17 mouse cellular contexts compared by ENCODE assay signal in genomic region chr1:60588887-60589629, GRCm38 (mm10). TPM values are rescaled to one million over a fixed set of nuclear protein-coding genes. Genes with fewer than 3 reads are reported as not detected.
DNase-seq lines count a peak whose midpoint lies in the region; ATAC-seq and TF ChIP-seq lines count a peak whose summit lies in the region.
"Had no signal": no experiment of that assay in that cellular context is flagged by ENCODE, and none has a peak within 500 bp of the region (broad histone marks: within the 10 kb centered on the region; RNA-seq: fewer than 3 reads in every experiment).

No protein-coding gene starts in this region.

- peak overlapping the region; percentile 42; the same call in 1 of the 2 replicates for H3K9ac ChIP-seq in heart, adult 2 months (ENCODE audit: low read depth, low read length)
- no peak overlapping the region for H3K9ac ChIP-seq in lung, embryonic 14.5 days
- H3K9ac ChIP-seq in heart, postnatal 0 days (replicated peaks; ENCODE audit: low read depth, low read length), result 0 out of 2 replicates have a peak overlapping the region, but pooled peaks have one; percentile 32
- no peak overlapping the region for H3K9ac ChIP-seq in stomach, embryonic 16.5 days (ENCODE audit: low read length)
- H3K9ac ChIP-seq: limb, embryonic 13.5 days; liver, embryonic 14.5 days; midbrain, embryonic 12.5 days had no signal

- no peak for TF ChIP-seq CTCF in heart, adult 2 months (IDR thresholded peaks at IDR 0.05)
- no peak for TF ChIP-seq CTCF in lung, embryonic 14.5 days (IDR thresholded peaks at IDR 0.05; ENCODE audit: low read depth)
- TF ChIP-seq CTCF in heart, postnatal 0 days (IDR thresholded peaks at IDR 0.05; ENCODE audit: low read depth), result no peak

- ATAC-seq in lung, embryonic 14.5 days (ENCODE audit: insufficient read depth), result peak; percentile 74
- ATAC-seq in heart, postnatal 0 days (ENCODE audit: insufficient read depth, low read depth), result peak; percentile 68; the same call in 1 of the 2 replicates
- ATAC-seq in stomach, embryonic 16.5 days (ENCODE audit: insufficient read depth, low FRiP score), result no peak
- ATAC-seq: hindbrain, embryonic 16.5 days had no signal

- DNase-seq in heart, adult 2 months, result no peak
- DNase-seq in heart, adult 9 months (ENCODE audit: low spot score in 2 of 2), result no peak
- peak; percentile 78 for DNase-seq in lung, embryonic 14.5 days
- DNase-seq in lung, postnatal 25 days (ENCODE audit: low spot score), result no peak
- DNase-seq in heart, postnatal 0 days (ENCODE audit: low spot score), result peak; percentile 72
- DNase-seq in adrenal gland, postnatal 14 days, result no peak
- DNase-seq: B cell, adult 2 months; cerebellum, adult 18-20 months; cerebellum, postnatal 36 days; gastrocnemius, postnatal 10 days; kidney, adult 11 months; thymus, adult 2 months had no signal

- no peak for TF ChIP-seq EP300 in heart, adult 2 months (IDR thresholded peaks at IDR 0.05; ENCODE audit: insufficient read depth, low read depth, low read length)
- TF ChIP-seq EP300 in heart, postnatal 0 days (IDR thresholded peaks at IDR 0.05; ENCODE audit: low read depth), result no peak

- H3K79me2 ChIP-seq in heart, adult 2 months (replicated peaks; ENCODE audit: control insufficient read depth, insufficient read depth, low read length), result no peaks in the 10 kb centered on the region

- no peaks in the 10 kb centered on the region for H3K36me3 ChIP-seq in heart, adult 2 months (ENCODE audit: control insufficient read depth, insufficient read depth, low read length)
- no peaks in the 10 kb centered on the region for H3K36me3 ChIP-seq in lung, embryonic 14.5 days (ENCODE audit: insufficient read depth)
- no peaks in the 10 kb centered on the region for H3K36me3 ChIP-seq in heart, postnatal 0 days (replicated peaks; ENCODE audit: control insufficient read depth, insufficient read depth, low read length)
- H3K36me3 ChIP-seq in stomach, embryonic 16.5 days (ENCODE audit: control insufficient read depth, insufficient read depth, low read length), result no peaks in the 10 kb centered on the region
- H3K36me3 ChIP-seq: limb, embryonic 13.5 days; midbrain, embryonic 12.5 days had no signal

- peak overlapping the region; percentile 74 for H3K27ac ChIP-seq in heart, adult 2 months
- H3K27ac ChIP-seq in lung, embryonic 14.5 days (ENCODE audit: low read depth), result peak overlapping the region; percentile 65
- H3K27ac ChIP-seq in heart, postnatal 0 days (ENCODE audit: low read depth), result peak overlapping the region; percentile 88
- H3K27ac ChIP-seq in stomach, embryonic 16.5 days (ENCODE audit: low read length), result 0 out of 2 replicates have a peak overlapping the region, but pooled peaks have one; percentile 3
- H3K27ac ChIP-seq: limb, embryonic 13.5 days; liver, embryonic 14.5 days; midbrain, embryonic 12.5 days had no signal

- intact Hi-C loops in heart, adult 2 months (cut with DNase I), result no loop called here

- no peaks in the 10 kb centered on the region for H3K27me3 ChIP-seq in heart, adult 2 months (ENCODE audit: control insufficient read depth, insufficient read depth, low read length)
- H3K27me3 ChIP-seq in lung, embryonic 14.5 days (ENCODE audit: insufficient read depth, low read length), result no peaks in the 10 kb centered on the region
- no peaks in the 10 kb centered on the region for H3K27me3 ChIP-seq in heart, postnatal 0 days (ENCODE audit: control insufficient read depth, insufficient read depth, low read length)
- no peaks in the 10 kb centered on the region for H3K27me3 ChIP-seq in stomach, embryonic 16.5 days (ENCODE audit: control insufficient read depth, insufficient read depth, low read length)
- H3K27me3 ChIP-seq: limb, embryonic 13.5 days; midbrain, embryonic 12.5 days had no signal

- 49% methylated on average over 4 of the region's 4 CpGs for WGBS in heart, adult 2 months
- WGBS in lung, embryonic 14.5 days, result 42% methylated on average over 4 of the region's 4 CpGs
- WGBS in heart, postnatal 0 days, result 30% methylated on average over 4 of the region's 4 CpGs
- WGBS in stomach, embryonic 16.5 days, result 43% methylated on average over 4 of the region's 4 CpGs

- H3K4me3 ChIP-seq in heart, adult 2 months, result no peak overlapping the region
- H3K4me3 ChIP-seq in lung, embryonic 14.5 days (ENCODE audit: low read depth, low read length), result no peak overlapping the region
- no peak overlapping the region for H3K4me3 ChIP-seq in heart, postnatal 0 days (ENCODE audit: low read depth, low read length)
- H3K4me3 ChIP-seq in stomach, embryonic 16.5 days (replicated peaks; ENCODE audit: low read length), result no peak overlapping the region
- H3K4me3 ChIP-seq: limb, embryonic 13.5 days; midbrain, embryonic 12.5 days had no signal

- H3K9me3 ChIP-seq in lung, embryonic 14.5 days (ENCODE audit: low read depth, low read length), result peaks cover 4% of the 10 kb centered on the region; the same call in 1 of the 2 replicates
- H3K9me3 ChIP-seq in heart, postnatal 0 days (replicated peaks; ENCODE audit: control insufficient read depth, low read length), result 0 out of 2 replicates have a peak, but pooled peaks cover 5% of the 10 kb centered on the region
- no peaks in the 10 kb centered on the region; the same call in none of the 2 replicates for H3K9me3 ChIP-seq in stomach, embryonic 16.5 days (replicated peaks; ENCODE audit: control insufficient read depth, low read length)

- no peak for TF ChIP-seq POLR2A in heart, adult 2 months (IDR thresholded peaks at IDR 0.05; ENCODE audit: insufficient read depth, low read depth, low read length)

- no peak overlapping the region for H3K4me2 ChIP-seq in lung, embryonic 14.5 days
- H3K4me2 ChIP-seq in heart, postnatal 0 days (ENCODE audit: low read depth, low read length), result no peak overlapping the region
- no peak overlapping the region for H3K4me2 ChIP-seq in stomach, embryonic 16.5 days (ENCODE audit: low read depth, low read length)
- H3K4me2 ChIP-seq: limb, embryonic 13.5 days; midbrain, embryonic 12.5 days had no signal

- H3K4me1 ChIP-seq in heart, adult 2 months (ENCODE audit: control insufficient read depth, insufficient read depth, low read length), result peaks cover 2% of the 10 kb centered on the region
- H3K4me1 ChIP-seq in lung, embryonic 14.5 days (ENCODE audit: insufficient read depth), result no peaks in the 10 kb centered on the region
- H3K4me1 ChIP-seq in heart, postnatal 0 days (ENCODE audit: control insufficient read depth, insufficient read depth), result 0 out of 2 replicates have a peak, but pooled peaks cover 9% of the 10 kb centered on the region
- H3K4me1 ChIP-seq in stomach, embryonic 16.5 days (ENCODE audit: control insufficient read depth, insufficient read depth, low read length), result no peaks in the 10 kb centered on the region
- H3K4me1 ChIP-seq: limb, embryonic 13.5 days; midbrain, embryonic 12.5 days had no signal

RNA-seq across cellular contexts. Expression of gene Raph1, which starts 22.2 kb away (rescaled TPM):
- 100 to 1,000 TPM; 111 to 152 TPM for total RNA-seq in heart, adult 2 months (2021)
- polyA plus RNA-seq in heart, adult 2 months (2012; rRNA removed), result 17.1 and 27.3 TPM in 2 replicates
- polyA plus RNA-seq in lung, embryonic 14.5 days (2014; fragmentation: Nextera tagmentation; extraction: Ambion mirVana), result 39.6 and 40.5 TPM in 2 replicates
- total RNA-seq in heart, postnatal 0 days (2014; rRNA removed; ENCODE audit: low replicate concordance), result 76.5 and 139 TPM in 2 replicates
- polyA plus RNA-seq in heart, postnatal 0 days (2015; fragmentation: Nextera tagmentation; extraction: Ambion mirVana), result 38.8 and 41.4 TPM in 2 replicates
- 24.1 and 26.5 TPM in 2 replicates for polyA plus RNA-seq in stomach, embryonic 16.5 days (2015; fragmentation: Nextera tagmentation; extraction: Ambion mirVana)
- total RNA-seq in adrenal gland, postnatal 14 days (2021), result 95.8 and 154 TPM in 2 replicates

Comparison
In these comparisons a context has a peak if more than half of its experiments do, and no peak if none do; other contexts are left out.
1. DNase-seq: peak in lung, embryonic 14.5 days (single experiment) and heart, postnatal 0 days (single experiment); none in heart, adult 2 months (0 of 2), heart, adult 9 months (0 of 2), lung, postnatal 25 days (single experiment) and adrenal gland, postnatal 14 days (single experiment).
2. H3K27ac ChIP-seq: peak in every context shown above with its lines; median percentile 88 in heart, postnatal 0 days; 74 in heart, adult 2 months; 65 in lung, embryonic 14.5 days; 3 in stomach, embryonic 16.5 days.
3. H3K9ac ChIP-seq: peak in heart, adult 2 months (single experiment) and heart, postnatal 0 days (single experiment); none in lung, embryonic 14.5 days (single experiment) and stomach, embryonic 16.5 days (single experiment).